In the genomic region with DNA sequence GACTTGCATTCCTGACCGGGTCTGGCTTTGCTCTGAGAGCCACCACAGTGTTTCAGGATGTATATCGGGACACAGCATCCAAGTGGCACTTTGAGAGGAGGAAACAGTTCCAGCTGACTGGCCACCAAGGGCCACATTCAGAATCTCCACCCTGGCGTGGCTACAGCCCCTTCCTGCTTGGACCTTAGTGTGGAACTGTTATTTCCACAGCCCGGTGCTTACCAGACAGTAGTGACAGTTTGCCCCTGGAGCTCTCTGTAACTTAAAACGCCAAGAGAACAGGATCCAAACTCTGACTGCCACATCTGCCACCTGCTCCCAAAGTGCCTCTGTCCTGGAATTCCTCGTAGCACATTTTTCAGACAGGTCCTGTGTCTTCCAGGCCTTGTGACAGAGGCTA, we compare ENCODE assay signal across 22 mouse cellular contexts. TPM values are rescaled to one million over a fixed set of nuclear protein-coding genes. Genes with fewer than 3 reads are reported as not detected.
DNase-seq lines count a peak whose midpoint lies in the region; ATAC-seq and TF ChIP-seq lines count a peak whose summit lies in the region.
"Had no signal": no experiment of that assay in that cellular context is flagged by ENCODE, and none has a peak within 500 bp of the region (broad histone marks: within the 10 kb centered on the region; RNA-seq: fewer than 3 reads in every experiment).

No protein-coding gene starts in this region.

- TF ChIP-seq CTCF in kidney, adult 2 months (conservative IDR thresholded peaks at IDR 0.05; ENCODE audit: insufficient read depth, insufficient read length, low read depth, low read length) = no peak
- no peak for TF ChIP-seq CTCF in midbrain, postnatal 0 days (IDR thresholded peaks at IDR 0.05)

- no peak overlapping the region for H3K9ac ChIP-seq in heart, embryonic 11.5 days (ENCODE audit: low read depth, low read length)
- H3K9ac ChIP-seq in midbrain, postnatal 0 days (replicated peaks; ENCODE audit: low read length, poor library complexity, severe bottlenecking) = no peak overlapping the region
- no peak overlapping the region for H3K9ac ChIP-seq in hindbrain, embryonic 16.5 days (ENCODE audit: low read depth, low read length)
- H3K9ac ChIP-seq: forebrain, postnatal 0 days; limb, embryonic 12.5 days; liver, embryonic 14.5 days; midbrain, embryonic 15.5 days had no signal

- H3K9me3 ChIP-seq in heart, embryonic 10.5 days = no peaks in the 10 kb centered on the region
- no peaks in the 10 kb centered on the region for H3K9me3 ChIP-seq in heart, embryonic 11.5 days (replicated peaks; ENCODE audit: control insufficient read depth, low read length)
- no peaks in the 10 kb centered on the region for H3K9me3 ChIP-seq in midbrain, embryonic 10.5 days (replicated peaks)
- no peaks in the 10 kb centered on the region for H3K9me3 ChIP-seq in midbrain, postnatal 0 days (ENCODE audit: low read length)
- no peaks in the 10 kb centered on the region for H3K9me3 ChIP-seq in hindbrain, embryonic 16.5 days (ENCODE audit: control insufficient read depth, low read length)
- H3K9me3 ChIP-seq: limb, embryonic 12.5 days; midbrain, embryonic 15.5 days had no signal

- no peaks in the 10 kb centered on the region for H3K36me3 ChIP-seq in heart, embryonic 10.5 days
- H3K36me3 ChIP-seq in heart, embryonic 11.5 days (ENCODE audit: control insufficient read depth, insufficient read depth, low read length) = no peaks in the 10 kb centered on the region
- H3K36me3 ChIP-seq in kidney, adult 2 months (ENCODE audit: control insufficient read depth, insufficient read depth, low read length) = no peaks in the 10 kb centered on the region
- H3K36me3 ChIP-seq in midbrain, embryonic 10.5 days = no peaks in the 10 kb centered on the region
- H3K36me3 ChIP-seq in midbrain, postnatal 0 days (ENCODE audit: insufficient read depth, low read length) = no peaks in the 10 kb centered on the region
- no peaks in the 10 kb centered on the region for H3K36me3 ChIP-seq in hindbrain, embryonic 16.5 days (ENCODE audit: control insufficient read depth, insufficient read depth, low read length)
- H3K36me3 ChIP-seq: midbrain, embryonic 15.5 days had no signal

- DNase-seq in heart, embryonic 10.5 days (ENCODE audit: low spot score) = no peak
- DNase-seq in kidney, adult 2 months = no peak
- no peak for DNase-seq in kidney, adult 18-20 months
- no peak for DNase-seq in midbrain, embryonic 10.5 days (ENCODE audit: low spot score)
- DNase-seq in midbrain, postnatal 0 days (ENCODE audit: low spot score) = no peak
- DNase-seq in Muller cell, postnatal 12 days (ENCODE audit: inconsistent ontology term) = no peak
- DNase-seq: adrenal gland, postnatal 10 days; cerebellum, adult 2 months; forebrain, postnatal 0 days; gastrocnemius, postnatal 14 days; heart, postnatal 10 days; retina, postnatal 1 day; right cerebral cortex, postnatal 4 days; thymus, adult 18-20 months had no signal

- TF ChIP-seq POLR2A in kidney, adult 2 months (IDR thresholded peaks at IDR 0.05; ENCODE audit: low read depth, low read length) = no peak

- 54% methylated on average over 6 of the region's 6 CpGs for WGBS in heart, embryonic 10.5 days
- WGBS in heart, embryonic 11.5 days (ENCODE audit: insufficient replicate concordance) = 58% methylated on average over 6 of the region's 6 CpGs
- 31% methylated on average over 6 of the region's 6 CpGs for WGBS in kidney, adult 2 months
- 47% methylated on average over 6 of the region's 6 CpGs for WGBS in midbrain, embryonic 10.5 days
- WGBS in midbrain, postnatal 0 days = 51% methylated on average over 6 of the region's 6 CpGs
- 39% methylated on average over 6 of the region's 6 CpGs for WGBS in hindbrain, embryonic 16.5 days

- H3K27ac ChIP-seq in heart, embryonic 10.5 days = peak overlapping the region; percentile 32
- H3K27ac ChIP-seq in heart, embryonic 11.5 days (ENCODE audit: low read depth, low read length) = no peak overlapping the region
- peak overlapping the region; percentile 45 for H3K27ac ChIP-seq in kidney, adult 2 months (ENCODE audit: insufficient read depth, low read depth, low read length)
- 0 out of 2 replicates have a peak overlapping the region, but pooled peaks have one; percentile 9 for H3K27ac ChIP-seq in midbrain, embryonic 10.5 days (replicated peaks)
- no peak overlapping the region for H3K27ac ChIP-seq in midbrain, postnatal 0 days (ENCODE audit: low read depth, low read length)
- no peak overlapping the region for H3K27ac ChIP-seq in hindbrain, embryonic 16.5 days (ENCODE audit: low read depth, low read length)
- H3K27ac ChIP-seq: left cerebral cortex, adult 2 months; limb, embryonic 12.5 days; liver, embryonic 14.5 days; midbrain, embryonic 15.5 days had no signal

- no peak for ATAC-seq in heart, embryonic 11.5 days (replicated peaks; ENCODE audit: insufficient number of reproducible peaks, low FRiP score, low TSS enrichment)
- ATAC-seq in midbrain, postnatal 0 days (ENCODE audit: low FRiP score) = no peak
- no peak for ATAC-seq in hindbrain, embryonic 16.5 days
- ATAC-seq: forebrain, postnatal 0 days; inflammation-experienced regulatory T-cells, adult 6 months; lung, postnatal 0 days; midbrain, embryonic 15.5 days had no signal

- H3K4me2 ChIP-seq in heart, embryonic 11.5 days = no peak overlapping the region
- no peak overlapping the region for H3K4me2 ChIP-seq in midbrain, postnatal 0 days (ENCODE audit: low read depth, low read length, poor library complexity, severe bottlenecking)
- H3K4me2 ChIP-seq in hindbrain, embryonic 16.5 days (ENCODE audit: low read length) = no peak overlapping the region
- H3K4me2 ChIP-seq: limb, embryonic 12.5 days; midbrain, embryonic 15.5 days had no signal

- H3K4me1 ChIP-seq in heart, embryonic 10.5 days = peaks cover 31% of the 10 kb centered on the region
- peaks cover 21% of the 10 kb centered on the region for H3K4me1 ChIP-seq in heart, embryonic 11.5 days (ENCODE audit: control insufficient read depth, insufficient read depth, low read length)
- peaks cover 8% of the 10 kb centered on the region; the same call in 1 of the 2 replicates for H3K4me1 ChIP-seq in kidney, adult 2 months (ENCODE audit: control insufficient read depth, insufficient read depth, low read length)
- peaks cover 38% of the 10 kb centered on the region for H3K4me1 ChIP-seq in midbrain, embryonic 10.5 days
- 0 out of 2 replicates have a peak, but pooled peaks cover 4% of the 10 kb centered on the region for H3K4me1 ChIP-seq in midbrain, postnatal 0 days (ENCODE audit: insufficient read depth, low read length)
- peaks cover 3% of the 10 kb centered on the region; the same call in 1 of the 2 replicates for H3K4me1 ChIP-seq in hindbrain, embryonic 16.5 days (ENCODE audit: control insufficient read depth, insufficient read depth, low read depth, low read length)

- no peaks in the 10 kb centered on the region for H3K27me3 ChIP-seq in heart, embryonic 10.5 days (ENCODE audit: insufficient read depth, poor library complexity, severe bottlenecking)
- H3K27me3 ChIP-seq in heart, embryonic 11.5 days (ENCODE audit: control insufficient read depth, insufficient read depth, low read length) = no peaks in the 10 kb centered on the region
- H3K27me3 ChIP-seq in kidney, adult 2 months (replicated peaks; ENCODE audit: control insufficient read depth, insufficient read depth, low read length) = no peaks in the 10 kb centered on the region
- H3K27me3 ChIP-seq in midbrain, embryonic 10.5 days (ENCODE audit: low read depth, poor library complexity, severe bottlenecking) = peaks cover 27% of the 10 kb centered on the region
- no peaks in the 10 kb centered on the region for H3K27me3 ChIP-seq in midbrain, postnatal 0 days (ENCODE audit: insufficient read depth, low read length)
- no peaks in the 10 kb centered on the region for H3K27me3 ChIP-seq in hindbrain, embryonic 16.5 days (replicated peaks; ENCODE audit: control insufficient read depth, insufficient read depth, low read length)
- H3K27me3 ChIP-seq: limb, embryonic 12.5 days; midbrain, embryonic 15.5 days had no signal

- no peak overlapping the region for H3K4me3 ChIP-seq in heart, embryonic 10.5 days
- no peak overlapping the region for H3K4me3 ChIP-seq in heart, embryonic 11.5 days (ENCODE audit: low read depth, low read length)
- H3K4me3 ChIP-seq in kidney, adult 2 months (ENCODE audit: insufficient read depth, low read depth, low read length) = no peak overlapping the region
- H3K4me3 ChIP-seq in midbrain, embryonic 10.5 days = no peak overlapping the region
- H3K4me3 ChIP-seq in midbrain, postnatal 0 days (ENCODE audit: low read depth, low read length) = no peak overlapping the region
- H3K4me3 ChIP-seq in hindbrain, embryonic 16.5 days (ENCODE audit: low read length) = no peak overlapping the region
- H3K4me3 ChIP-seq: left cerebral cortex, adult 2 months; limb, embryonic 12.5 days; midbrain, embryonic 15.5 days had no signal

RNA-seq across cellular contexts. Expression of a gene that starts 25.3 kb away (rescaled TPM):
- 7.0 and 18.0 TPM in 2 replicates for polyA plus RNA-seq in heart, embryonic 10.5 days (2016; fragmentation: Nextera tagmentation; extraction: Ambion mirVana)
- polyA plus RNA-seq in heart, embryonic 11.5 days (2014; fragmentation: Nextera tagmentation; extraction: Ambion mirVana) = 5.5 and 5.8 TPM in 2 replicates
- polyA plus RNA-seq in kidney, adult 2 months (2012; rRNA removed) = 16.2 and 17.1 TPM in 2 replicates
- polyA plus RNA-seq in midbrain, embryonic 10.5 days (2016; fragmentation: Nextera tagmentation; extraction: Ambion mirVana) = 10.7 and 13.2 TPM in 2 replicates
- total RNA-seq in midbrain, postnatal 0 days (2014; rRNA removed) = 56.7 and 60.1 TPM in 2 replicates
- polyA plus RNA-seq in midbrain, postnatal 0 days (2015; fragmentation: Nextera tagmentation; extraction: Ambion mirVana) = 14.0 and 17.1 TPM in 2 replicates
- 22.7 and 31.5 TPM in 2 replicates for polyA plus RNA-seq in hindbrain, embryonic 16.5 days (2015; fragmentation: Nextera tagmentation; extraction: Ambion mirVana)

Comparison
In these comparisons a context has a peak if more than half of its experiments do, and no peak if none do; other contexts are left out.
1. H3K27ac ChIP-seq: peak in heart, embryonic 10.5 days (single experiment), kidney, adult 2 months (single experiment) and midbrain, embryonic 10.5 days (single experiment); none in heart, embryonic 11.5 days (single experiment), midbrain, postnatal 0 days (single experiment) and hindbrain, embryonic 16.5 days (single experiment).